Mouse (Mus musculus): ENCODE data around the gene Foxj2. TPM values are rescaled to one million over a fixed set of nuclear protein-coding genes. Genes with fewer than 3 reads are reported as not detected.

The Foxj2 gene
- total and polyA plus RNA-seq, 2 experiments: 1.7 to 3.3 TPM

DNA sequence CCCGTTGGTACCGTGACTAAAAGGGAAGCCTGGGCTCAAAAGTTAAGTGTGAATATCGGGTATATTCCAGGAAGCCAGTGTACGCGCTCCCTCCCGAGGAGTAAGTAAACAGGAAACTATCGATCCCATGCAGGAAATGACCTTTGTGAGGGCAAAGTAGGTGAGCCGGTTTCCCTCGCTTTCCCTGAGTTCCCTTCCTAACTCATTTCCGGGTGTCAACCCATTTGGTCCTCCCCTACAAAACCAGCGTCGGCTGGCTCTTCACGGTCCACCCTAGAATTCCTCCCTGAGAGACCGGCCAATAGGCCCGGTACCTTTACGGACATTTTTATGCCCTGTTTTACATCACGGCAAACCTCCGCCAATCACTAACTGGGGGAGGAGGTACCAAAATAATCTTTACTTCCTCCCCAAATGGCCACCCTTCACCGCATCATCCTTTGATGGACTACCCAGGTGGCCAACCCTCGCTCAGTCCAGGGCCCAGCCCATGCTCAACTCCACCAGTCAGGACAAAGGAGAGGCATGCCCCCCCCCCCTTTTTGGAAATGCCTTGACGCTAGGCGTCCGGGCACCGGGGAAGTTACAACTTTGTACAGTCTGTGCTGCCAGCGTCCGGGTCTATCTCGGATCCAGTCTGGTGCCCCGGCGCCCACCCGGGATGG is 9.0 kb upstream of the Foxj2 start:
- WGBS: under 1% methylated on average over 30 of the region's 30 CpGs
- DNase-seq (ENCODE audit: extremely low read depth, low read depth, low spot score): peak; percentile 98

DNA sequence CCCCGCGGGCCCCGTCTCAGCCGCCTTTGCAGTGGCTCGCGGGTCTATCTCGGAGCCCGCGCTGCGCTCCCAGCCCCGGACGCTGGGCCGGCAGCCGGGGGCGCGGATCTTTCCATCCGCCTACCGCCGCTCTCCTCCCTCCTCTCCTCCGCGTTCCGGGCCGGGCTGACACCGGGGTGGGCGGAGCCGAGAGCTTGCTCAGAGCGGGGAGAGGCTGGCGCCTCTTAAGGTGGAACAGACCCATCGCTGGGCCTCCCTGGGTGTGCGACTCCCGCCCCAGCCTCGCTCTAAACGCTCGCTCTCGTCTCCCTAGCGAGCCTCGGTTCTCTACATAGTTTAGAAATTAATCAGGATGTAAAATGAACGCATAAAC is 8.4 kb upstream of the Foxj2 start:
- peak overlapping the region; percentile 64 for H3K4me3 ChIP-seq (ENCODE audit: insufficient read depth, low read depth, low read length)
- peak overlapping the region; percentile 77 for H3K9ac ChIP-seq (ENCODE audit: low read depth, low read length)
- H3K36me3 ChIP-seq (ENCODE audit: control insufficient read depth, insufficient read depth, low read length): no peaks in the 10 kb centered on the region
- DNase-seq (ENCODE audit: extremely low read depth, low read depth, low spot score): peak; percentile 77
- no peaks in the 10 kb centered on the region for H3K27me3 ChIP-seq (ENCODE audit: control insufficient read depth, insufficient read depth, low read length)
- no peaks in the 10 kb centered on the region for H3K79me2 ChIP-seq (ENCODE audit: control insufficient read depth, insufficient read depth, low read length)
- peaks cover 2% of the 10 kb centered on the region; the same call in 1 of the 2 replicates for H3K4me1 ChIP-seq (ENCODE audit: control insufficient read depth, insufficient read depth, low read length)
- TF ChIP-seq POLR2A (IDR thresholded peaks at IDR 0.05; ENCODE audit: extremely low read depth, insufficient read depth, low read length) (peak; percentile 68; the same call in 1 of the 2 replicates), CTCF (IDR thresholded peaks at IDR 0.05; ENCODE audit: low read depth, low read length) (peak; percentile 4; the same call in 1 of the 2 replicates)
- 1% methylated on average over 38 of the region's 38 CpGs for WGBS
- peak overlapping the region; percentile 97 for H3K27ac ChIP-seq (replicated peaks; ENCODE audit: insufficient read depth, low read depth, low read length)

More for the DNA sequence above, 9.0 kb upstream of the Foxj2 start:
- Histone ChIP-seq H3K4me1 (ENCODE audit: control insufficient read depth, insufficient read depth, low read length) (peaks cover 2% of the 10 kb centered on the region; the same call in 1 of the 2 replicates), H3K79me2 (ENCODE audit: control insufficient read depth, insufficient read depth, low read length) (no peaks in the 10 kb centered on the region), H3K27me3 (ENCODE audit: control insufficient read depth, insufficient read depth, low read length) (no peaks in the 10 kb centered on the region), H3K9ac (ENCODE audit: low read depth, low read length) (peak overlapping the region; percentile 77), H3K27ac (replicated peaks; ENCODE audit: insufficient read depth, low read depth, low read length) (peak overlapping the region; percentile 97), H3K36me3 (ENCODE audit: control insufficient read depth, insufficient read depth, low read length) (no peaks in the 10 kb centered on the region), H3K4me3 (ENCODE audit: insufficient read depth, low read depth, low read length) (peak overlapping the region; percentile 64)
- no peak for TF ChIP-seq CTCF (IDR thresholded peaks at IDR 0.05; ENCODE audit: low read depth, low read length)
- no peak for TF ChIP-seq POLR2A (IDR thresholded peaks at IDR 0.05; ENCODE audit: extremely low read depth, insufficient read depth, low read length)

DNA sequence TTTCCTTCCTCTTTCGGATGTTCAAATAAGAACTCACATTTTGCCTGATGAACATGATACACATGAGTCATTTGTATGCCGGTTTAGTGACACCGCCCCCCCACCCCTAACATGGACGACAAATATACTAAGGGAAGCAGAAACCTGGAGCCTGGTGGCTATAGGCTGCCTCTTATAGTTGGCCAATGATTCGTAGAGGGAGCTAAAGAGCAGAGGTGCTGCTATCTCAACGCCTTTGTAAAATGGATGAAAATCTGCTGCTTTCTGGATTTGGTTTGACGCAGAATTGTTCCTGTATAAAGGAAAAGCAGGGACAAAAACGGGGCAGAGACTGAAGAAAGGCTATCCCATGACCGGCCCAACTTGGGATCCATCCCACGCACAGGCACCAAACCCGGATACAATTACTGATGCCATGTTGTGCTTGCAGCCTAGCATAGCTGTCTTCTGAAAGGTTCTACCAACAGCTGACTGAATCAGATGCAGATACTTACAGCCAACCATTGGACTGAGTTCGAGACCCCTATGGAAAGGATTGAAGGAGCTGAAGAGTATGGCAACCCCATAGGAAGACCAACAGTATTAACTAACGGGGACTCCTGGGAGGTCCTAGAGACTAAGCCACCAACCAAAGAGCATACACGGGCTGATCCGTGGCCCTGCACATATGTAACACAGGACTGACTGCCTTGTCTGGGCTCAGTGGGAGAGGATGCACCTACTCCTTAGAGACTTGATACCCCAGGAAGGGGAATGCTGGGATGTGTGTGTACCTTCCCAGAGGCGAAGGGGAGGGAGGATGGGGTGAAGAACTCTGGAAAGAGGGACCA is 7.7 kb upstream of the Foxj2 start:
- Histone ChIP-seq H3K27me3 (ENCODE audit: control insufficient read depth, insufficient read depth, low read length) (no peaks in the 10 kb centered on the region), H3K27ac (replicated peaks; ENCODE audit: insufficient read depth, low read depth, low read length) (peak overlapping the region; percentile 26; the same call in 1 of the 2 replicates), H3K4me3 (ENCODE audit: insufficient read depth, low read depth, low read length) (peak overlapping the region; percentile 25; the same call in 1 of the 2 replicates), H3K9ac (ENCODE audit: low read depth, low read length) (peak overlapping the region; percentile 55), H3K79me2 (ENCODE audit: control insufficient read depth, insufficient read depth, low read length) (no peaks in the 10 kb centered on the region), H3K36me3 (ENCODE audit: control insufficient read depth, insufficient read depth, low read length) (no peaks in the 10 kb centered on the region), H3K4me1 (ENCODE audit: control insufficient read depth, insufficient read depth, low read length) (peaks cover 2% of the 10 kb centered on the region; the same call in 1 of the 2 replicates)
- no peak for DNase-seq (ENCODE audit: extremely low read depth, low read depth, low spot score)
- 36% methylated on average over 16 of the region's 16 CpGs for WGBS
- no peak for TF ChIP-seq POLR2A (IDR thresholded peaks at IDR 0.05; ENCODE audit: extremely low read depth, insufficient read depth, low read length)
- no peak for TF ChIP-seq CTCF (IDR thresholded peaks at IDR 0.05; ENCODE audit: low read depth, low read length)

DNA sequence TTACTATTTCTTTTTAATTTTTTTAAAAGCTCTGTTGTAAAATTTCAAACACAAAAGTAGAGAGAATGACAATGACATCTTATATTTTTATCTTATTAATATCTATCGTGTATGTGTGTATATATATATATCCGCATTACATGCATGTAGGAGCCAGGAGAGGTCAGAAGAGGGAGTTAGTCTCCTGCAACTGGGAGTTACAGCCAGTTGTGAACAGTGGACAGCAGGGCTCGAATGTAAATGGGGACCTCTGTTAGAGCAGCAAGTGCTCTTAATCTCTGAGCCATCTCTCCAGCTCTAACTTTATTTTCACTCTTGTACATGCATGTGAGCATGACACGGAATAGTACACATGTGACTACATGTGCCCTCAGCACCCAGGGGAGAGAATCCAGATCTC is 7.0 kb upstream of the Foxj2 start:
- no peak overlapping the region for H3K9ac ChIP-seq (ENCODE audit: low read depth, low read length)
- no peaks in the 10 kb centered on the region for H3K79me2 ChIP-seq (ENCODE audit: control insufficient read depth, insufficient read depth, low read length)
- 96% methylated on average over 4 of the region's 4 CpGs for WGBS
- no peaks in the 10 kb centered on the region for H3K36me3 ChIP-seq (ENCODE audit: control insufficient read depth, insufficient read depth, low read length)
- no peaks in the 10 kb centered on the region for H3K27me3 ChIP-seq (ENCODE audit: control insufficient read depth, insufficient read depth, low read length)
- H3K4me1 ChIP-seq (ENCODE audit: control insufficient read depth, insufficient read depth, low read length): peaks cover 2% of the 10 kb centered on the region; the same call in 1 of the 2 replicates
- H3K27ac ChIP-seq (replicated peaks; ENCODE audit: insufficient read depth, low read depth, low read length): no peak overlapping the region
- no peak overlapping the region for H3K4me3 ChIP-seq (ENCODE audit: insufficient read depth, low read depth, low read length)
- TF ChIP-seq CTCF (IDR thresholded peaks at IDR 0.05; ENCODE audit: low read depth, low read length): no peak
- TF ChIP-seq POLR2A (IDR thresholded peaks at IDR 0.05; ENCODE audit: extremely low read depth, insufficient read depth, low read length): no peak
- no peak for DNase-seq (ENCODE audit: extremely low read depth, low read depth, low spot score)

DNA sequence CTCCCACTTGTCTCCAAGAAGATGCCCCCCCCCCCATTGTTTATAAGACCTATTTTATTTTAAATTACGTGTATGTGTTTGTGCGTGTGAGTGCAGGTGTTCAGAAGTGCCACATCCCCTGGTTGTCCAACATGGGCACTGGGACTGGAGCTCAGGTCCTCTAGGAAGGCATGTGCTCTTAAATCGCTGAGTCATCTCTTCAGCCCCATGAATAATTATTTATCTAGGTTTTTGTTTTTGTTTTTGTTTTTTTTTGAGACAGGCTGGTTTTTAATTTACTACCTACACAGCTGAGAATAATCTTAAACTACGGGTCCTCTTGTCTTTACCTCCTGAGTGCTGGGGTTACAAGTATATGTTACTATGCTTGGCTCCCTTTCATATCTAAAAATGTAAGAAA is 6.1 kb upstream of the Foxj2 start:
- Histone ChIP-seq H3K4me1 (ENCODE audit: control insufficient read depth, insufficient read depth, low read length) (peaks cover 2% of the 10 kb centered on the region; the same call in 1 of the 2 replicates), H3K27ac (replicated peaks; ENCODE audit: insufficient read depth, low read depth, low read length) (no peak overlapping the region), H3K36me3 (ENCODE audit: control insufficient read depth, insufficient read depth, low read length) (no peaks in the 10 kb centered on the region), H3K27me3 (ENCODE audit: control insufficient read depth, insufficient read depth, low read length) (no peaks in the 10 kb centered on the region), H3K9ac (ENCODE audit: low read depth, low read length) (no peak overlapping the region), H3K4me3 (ENCODE audit: insufficient read depth, low read depth, low read length) (no peak overlapping the region), H3K79me2 (ENCODE audit: control insufficient read depth, insufficient read depth, low read length) (no peaks in the 10 kb centered on the region)
- 93% methylated on average over 4 of the region's 4 CpGs for WGBS
- no peak for TF ChIP-seq CTCF (IDR thresholded peaks at IDR 0.05; ENCODE audit: low read depth, low read length)
- no peak for TF ChIP-seq POLR2A (IDR thresholded peaks at IDR 0.05; ENCODE audit: extremely low read depth, insufficient read depth, low read length)
- no peak for DNase-seq (ENCODE audit: extremely low read depth, low read depth, low spot score)
